Comparison of ENCODE assay signal across 9 mouse cellular contexts in genomic region chr16:23550346-23550980, GRCm38 (mm10). TPM values are rescaled to one million over a fixed set of nuclear protein-coding genes. Genes with fewer than 3 reads are reported as not detected.
DNase-seq lines count a peak whose midpoint lies in the region; ATAC-seq lines count a peak whose summit lies in the region.
"Had no signal": no experiment of that assay in that cellular context is flagged by ENCODE, and none has a peak within 500 bp of the region (broad histone marks: within the 10 kb centered on the region; RNA-seq: fewer than 3 reads in every experiment).

No protein-coding gene starts in this region.

- no peaks in the 10 kb centered on the region for H3K9me3 ChIP-seq in liver, embryonic 12.5 days (replicated peaks)
- no peaks in the 10 kb centered on the region for H3K9me3 ChIP-seq in forebrain, embryonic 14.5 days (replicated peaks; ENCODE audit: control insufficient read depth, low read length)
- H3K9me3 ChIP-seq: embryonic facial prominence, embryonic 12.5 days had no signal

- no peak overlapping the region for H3K4me3 ChIP-seq in liver, embryonic 12.5 days
- H3K4me3 ChIP-seq in forebrain, embryonic 14.5 days (ENCODE audit: low read depth, low read length), result no peak overlapping the region
- H3K4me3 ChIP-seq: embryonic facial prominence, embryonic 12.5 days had no signal

- H3K4me2 ChIP-seq in liver, embryonic 12.5 days, result no peak overlapping the region
- no peak overlapping the region for H3K4me2 ChIP-seq in forebrain, embryonic 14.5 days (ENCODE audit: low read length)
- H3K4me2 ChIP-seq: embryonic facial prominence, embryonic 12.5 days had no signal

- no peaks in the 10 kb centered on the region for H3K27me3 ChIP-seq in liver, embryonic 12.5 days (replicated peaks)
- no peaks in the 10 kb centered on the region for H3K27me3 ChIP-seq in forebrain, embryonic 14.5 days (replicated peaks; ENCODE audit: control insufficient read depth, insufficient read depth, low read length)
- H3K27me3 ChIP-seq: embryonic facial prominence, embryonic 12.5 days had no signal

- no peaks in the 10 kb centered on the region for H3K36me3 ChIP-seq in liver, embryonic 12.5 days
- no peaks in the 10 kb centered on the region for H3K36me3 ChIP-seq in forebrain, embryonic 14.5 days (ENCODE audit: control insufficient read depth, insufficient read depth, low read length)
- H3K36me3 ChIP-seq: embryonic facial prominence, embryonic 12.5 days had no signal

- peak; percentile 40 for DNase-seq in liver
- peak; percentile 28 for DNase-seq in c-Kit-positive CD71-negative TER-119-negative erythroid progenitor cells, embryonic 14.5 days (ENCODE audit: low read depth)
- peak; percentile 90 for DNase-seq in forebrain, embryonic 14.5 days (ENCODE audit: low spot score)
- peak; percentile 20 for DNase-seq in hindlimb bud, embryonic 11.5 days (ENCODE audit: extremely low spot score, low read depth, low spot score)
- peak; percentile 72 for DNase-seq in left cerebral cortex, postnatal 4 days
- peak; percentile 17 to 66 for DNase-seq in spleen, postnatal 10 days (ENCODE audit: low spot score in 2 of 2)

- no peak overlapping the region for H3K27ac ChIP-seq in liver, embryonic 12.5 days
- H3K27ac ChIP-seq in forebrain, embryonic 14.5 days (ENCODE audit: low read depth, low read length), result no peak overlapping the region
- H3K27ac ChIP-seq: embryonic facial prominence, embryonic 12.5 days had no signal

- no peak overlapping the region for H3K9ac ChIP-seq in liver, embryonic 12.5 days
- H3K9ac ChIP-seq in forebrain, embryonic 14.5 days (ENCODE audit: low read length), result no peak overlapping the region
- H3K9ac ChIP-seq: embryonic facial prominence, embryonic 12.5 days had no signal

- intact Hi-C loops in left cerebral cortex, postnatal 4 days (cut with DNase I), result loop anchor here (2.0 kb wide), 1 partner anchor 348 kb away; no protein-coding TSS in a partner anchor

- 38% methylated on average over 8 of the region's 8 CpGs for WGBS in liver, embryonic 12.5 days (ENCODE audit: insufficient replicate concordance)
- WGBS in forebrain, embryonic 14.5 days, result 43% methylated on average over 8 of the region's 8 CpGs

- no peaks in the 10 kb centered on the region for H3K4me1 ChIP-seq in liver, embryonic 12.5 days
- no peaks in the 10 kb centered on the region for H3K4me1 ChIP-seq in forebrain, embryonic 14.5 days (ENCODE audit: control insufficient read depth, insufficient read depth, low read length)
- H3K4me1 ChIP-seq: embryonic facial prominence, embryonic 12.5 days had no signal

- ATAC-seq in liver, embryonic 12.5 days, result no peak
- peak; percentile 79 for ATAC-seq in forebrain, embryonic 14.5 days
- ATAC-seq in monocyte, adult 5-6 weeks (replicated peaks; ENCODE audit: insufficient number of reproducible peaks, low FRiP score, low TSS enrichment, poor library complexity, severe bottlenecking), result peak; percentile 78; the same call in 1 of the 2 replicates

RNA-seq across cellular contexts. Expression of gene Masp1, which starts 29.8 kb away (rescaled TPM):
- 19.1 and 21.4 TPM in 2 replicates for polyA plus RNA-seq in liver, embryonic 12.5 days (2016; fragmentation: Nextera tagmentation; extraction: Ambion mirVana)
- polyA plus RNA-seq in forebrain, embryonic 14.5 days (2014; fragmentation: Nextera tagmentation; extraction: Ambion mirVana), result 44.6 and 47.4 TPM in 2 replicates
- 10 to 100 TPM; 41.3 to 44.9 TPM for total RNA-seq in left cerebral cortex, postnatal 4 days (2021)
- 0.29 TPM in 1 of 3 replicates, not detected in the others for total RNA-seq in monocyte, adult 5-6 weeks (2017)

RNA-seq across cellular contexts. Expression of gene Rtp4, which starts 30.4 kb away (rescaled TPM):
- polyA plus RNA-seq in liver, embryonic 12.5 days (2016; fragmentation: Nextera tagmentation; extraction: Ambion mirVana), result 4.3 and 4.9 TPM in 2 replicates
- 3.1 and 4.0 TPM in 2 replicates for polyA plus RNA-seq in forebrain, embryonic 14.5 days (2014; fragmentation: Nextera tagmentation; extraction: Ambion mirVana)
- total RNA-seq in left cerebral cortex, postnatal 4 days (2021), result 1 to 10 TPM in 1 of 2 experiments, under 1 TPM in 1; 0.93 to 1.1 TPM
- total RNA-seq in monocyte, adult 5-6 weeks (2017), result 19.7 to 28.3 TPM (median 22.5 TPM) in 3 replicates

Comparison
In these comparisons a context has a peak if more than half of its experiments do, and no peak if none do; other contexts are left out.
1. DNase-seq: peak in every context shown above with its lines; median percentile 90 in forebrain, embryonic 14.5 days; 72 in left cerebral cortex, postnatal 4 days; 42 in spleen, postnatal 10 days; 40 in liver; 28 in c-Kit-positive CD71-negative TER-119-negative erythroid progenitor cells, embryonic 14.5 days; 20 in hindlimb bud, embryonic 11.5 days.
2. RNA of gene Masp1, which starts 29.8 kb away (total RNA-seq): 41.3 to 44.9 TPM in left cerebral cortex, postnatal 4 days; 0.29 TPM in monocyte, adult 5-6 weeks; every median in the first group is over 10 times any median in the second.